Mouse (Mus musculus): ENCODE results near the gene Ttf2.
A peak's percentile ranks its signal among the peaks of the same experiment; 100 is the strongest.

The Ttf2 gene

DNA sequence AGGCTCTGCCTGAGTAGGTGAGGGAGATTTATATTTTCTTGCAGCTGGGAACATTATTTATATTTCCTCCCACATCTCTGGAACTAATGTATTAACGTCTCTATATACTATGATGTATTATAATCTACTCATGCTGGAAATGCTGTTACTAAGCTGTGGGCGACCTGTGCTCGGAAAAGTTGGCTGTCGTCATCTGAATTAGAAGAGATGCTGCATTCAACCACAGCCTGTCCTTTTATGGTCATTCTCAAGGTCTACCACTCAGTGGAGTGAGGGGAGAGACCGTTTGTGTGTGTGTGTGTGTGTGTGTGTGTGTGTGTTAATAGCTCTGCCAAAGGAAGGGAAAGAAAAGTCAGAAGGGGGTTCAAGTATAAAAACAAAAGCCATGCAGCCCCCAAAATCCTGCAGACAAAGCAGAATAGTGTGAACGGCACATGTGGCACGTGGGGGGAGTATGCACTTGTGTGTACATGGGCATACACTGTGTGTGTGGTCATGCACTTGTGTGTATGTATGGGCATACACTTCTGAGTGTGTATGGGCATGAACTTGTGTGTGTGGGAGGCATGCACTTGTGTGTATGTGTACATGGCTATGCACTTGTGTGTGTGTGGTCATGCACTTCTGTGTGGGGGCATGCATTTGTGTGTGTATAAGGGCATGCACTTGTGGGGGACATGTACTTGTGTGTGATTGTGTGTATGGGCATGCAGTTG, 57.8 kb downstream of the Ttf2 start:
- no peak for DNase-seq (ENCODE audit: inconsistent ontology term)

DNA sequence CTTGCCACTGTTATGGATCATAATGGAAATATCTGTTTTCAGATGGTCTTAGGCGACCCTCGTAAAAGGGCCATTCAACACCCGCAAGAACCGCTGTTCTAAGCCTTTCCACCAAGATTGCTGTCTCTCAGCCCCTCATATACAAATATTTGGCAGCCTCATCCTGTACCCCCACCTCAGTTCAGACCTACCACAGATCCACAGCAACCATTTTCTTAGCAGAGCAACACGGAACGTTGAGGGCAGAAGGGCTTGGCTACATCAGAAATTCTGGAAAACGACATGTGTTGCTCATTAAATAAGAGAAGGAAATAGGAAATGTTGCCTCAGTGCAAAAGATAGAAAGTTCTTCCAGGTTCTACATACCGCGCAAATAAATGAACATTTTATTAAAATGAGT, 58.4 kb downstream of the Ttf2 start:
- DNase-seq (ENCODE audit: inconsistent ontology term): no peak

DNA sequence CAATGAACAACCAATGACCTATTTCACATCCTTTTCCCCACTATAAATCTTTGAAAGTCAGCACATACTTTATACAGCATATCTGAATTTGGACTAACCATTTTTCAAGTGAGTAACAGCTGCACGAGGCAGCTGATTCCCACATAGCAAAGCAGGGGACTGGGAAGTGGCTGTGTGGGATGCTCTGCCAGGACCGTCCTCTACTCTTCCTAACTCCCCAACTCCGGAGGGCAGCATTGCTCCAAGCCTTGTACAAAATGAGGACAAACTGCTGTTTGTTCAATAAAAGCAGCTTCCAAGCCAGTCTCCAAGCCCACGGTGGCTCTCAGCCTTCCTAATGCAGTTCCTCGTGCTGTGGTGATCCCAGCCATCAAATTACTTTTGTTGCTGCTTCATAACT, 58.8 kb downstream of the Ttf2 start:
- DNase-seq (ENCODE audit: inconsistent ontology term): no peak

DNA sequence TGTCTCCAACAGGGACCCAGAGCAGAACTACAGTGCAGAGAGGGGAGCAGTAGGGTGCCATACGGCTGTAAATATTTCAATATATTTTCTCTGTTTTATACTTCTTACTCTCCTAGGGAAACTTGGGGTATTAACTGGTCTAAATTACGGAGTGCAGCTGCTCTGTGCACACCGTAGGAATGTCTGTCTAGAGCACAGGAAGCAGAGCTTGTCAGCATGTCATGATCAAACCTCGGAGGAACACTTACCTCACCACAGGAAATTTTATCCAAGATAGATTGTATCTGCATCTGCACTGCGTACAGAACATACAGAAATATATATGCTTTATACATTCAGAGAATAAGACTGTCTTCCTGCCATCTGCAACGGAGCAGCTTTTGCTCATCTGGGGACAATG, 60.9 kb downstream of the Ttf2 start:
- DNase-seq (ENCODE audit: inconsistent ontology term): no peak

- DNase-seq (ENCODE audit: inconsistent ontology term): no peak
Measured at GRCm38 (mm10) chr3:100906916-100907315, 62.5 kb downstream of the Ttf2 start.

DNA sequence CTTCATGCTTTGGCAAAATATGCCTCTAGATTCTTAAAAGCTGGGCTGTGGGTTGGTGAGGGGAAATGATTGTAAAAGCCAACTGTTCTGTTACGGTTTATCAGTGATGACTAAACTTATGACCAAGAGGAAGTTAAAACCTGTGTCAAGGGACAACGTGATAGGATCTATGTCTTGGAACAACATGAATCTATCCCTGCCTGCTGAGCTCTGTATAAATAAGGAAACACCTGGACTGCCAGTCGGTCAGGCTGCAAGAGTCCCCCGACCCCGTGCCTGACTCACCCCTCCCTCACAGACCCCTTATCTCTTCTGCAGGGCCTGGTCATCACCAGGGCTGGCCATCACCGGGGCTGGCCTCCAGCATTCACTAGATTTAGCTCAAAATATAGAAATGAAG, 63.3 kb downstream of the Ttf2 start:
- DNase-seq (ENCODE audit: inconsistent ontology term): no peak

DNA sequence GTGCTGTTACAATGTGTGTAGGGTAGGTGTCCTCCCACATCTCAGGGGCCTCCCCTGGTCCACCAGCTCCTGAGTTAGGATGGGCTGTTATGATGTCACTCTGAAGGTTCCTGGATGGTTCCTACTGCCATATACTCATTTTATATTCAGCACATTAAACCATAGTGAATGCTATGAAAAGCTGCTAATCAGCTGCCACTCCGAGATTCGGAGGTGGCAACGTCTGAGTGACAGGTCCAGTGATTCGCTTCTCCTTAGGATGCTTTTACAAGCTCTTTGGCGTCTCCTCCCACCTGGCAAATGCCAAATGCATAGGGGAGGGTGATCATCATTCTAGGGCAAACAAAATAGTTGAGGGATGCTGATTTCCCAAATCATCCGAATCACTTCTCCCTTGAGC, 74.0 kb downstream of the Ttf2 start:
- no peak for DNase-seq (ENCODE audit: inconsistent ontology term)

DNA sequence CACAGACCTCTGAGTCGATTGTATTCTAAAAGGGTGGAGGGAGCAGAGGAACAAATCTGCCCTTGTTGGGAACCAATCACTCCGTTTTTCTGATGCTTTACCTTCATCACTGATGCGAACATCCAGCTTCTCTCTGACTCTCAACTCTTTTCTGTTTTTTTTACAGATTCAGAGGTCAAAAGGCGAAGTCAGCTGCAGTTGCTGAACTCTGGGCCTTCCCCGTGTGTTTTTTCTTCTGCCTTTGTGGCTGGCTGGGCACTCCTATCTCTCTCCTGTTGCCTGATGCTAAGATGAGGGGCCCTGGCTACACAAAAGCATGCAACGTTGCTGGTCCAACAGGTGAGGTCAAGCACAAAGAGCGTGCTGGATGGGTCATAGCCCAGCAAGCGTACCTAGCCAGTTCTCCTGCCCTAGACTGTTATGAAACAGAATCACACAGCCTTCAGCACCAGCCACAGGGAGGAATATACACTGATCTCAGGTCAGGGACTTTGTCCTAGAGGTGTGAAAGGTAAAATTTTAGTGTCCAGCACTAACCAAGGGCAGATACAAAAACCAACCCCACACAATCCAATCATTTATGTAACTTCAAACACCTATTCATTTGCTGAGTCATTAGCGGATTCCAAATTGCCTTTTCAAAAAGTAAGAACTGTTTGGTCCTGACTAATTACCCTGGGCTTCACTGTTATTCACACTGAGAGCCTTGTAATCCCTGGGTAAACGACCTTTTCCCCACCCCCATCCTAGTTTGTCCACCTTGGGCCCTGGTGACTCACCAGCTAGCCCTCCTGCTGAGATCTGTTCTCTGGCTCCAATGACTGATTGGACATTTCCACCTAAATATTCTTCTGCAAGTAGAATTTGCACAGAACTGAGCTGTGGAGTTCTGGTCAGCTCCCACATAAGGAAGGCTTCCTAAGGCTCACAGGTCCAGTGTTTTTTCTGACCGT, 76.8 kb downstream of the Ttf2 start:
- DNase-seq (ENCODE audit: inconsistent ontology term): peak; percentile 65

GRCm38 (mm10) chr3:100890406-100890805, 79.1 kb downstream of the Ttf2 start:
- no peak for DNase-seq (ENCODE audit: inconsistent ontology term)

- DNase-seq (ENCODE audit: inconsistent ontology term): peak; percentile 42
Measured at GRCm38 (mm10) chr3:100889234-100889633, 80.2 kb downstream of the Ttf2 start.

Measured in Muller cell, postnatal 12 days (primary cell).